Mouse (Mus musculus) liver, embryonic 14.5 days (tissue): ENCODE data around the gene Shank2. TPM values are rescaled to one million over a fixed set of nuclear protein-coding genes. Genes with fewer than 3 reads are reported as not detected.

Experiments
- ATAC-seq: fragments of 200-750 bp; cut with Nextera tagmentation; 2 replicates; pipeline ENCODE4 v1.8.0; 2017; ENCODE audit warnings: moderate number of reproducible peaks, mild to moderate bottlenecking, moderate library complexity; ENCODE audit not compliant: insufficient read depth
- DNase-seq, 3 experiments: peaks; one replicate each; pipeline ENCODE4 v3.0.0-alpha.2; 2012 to 2013; ENCODE audit warnings: low read depth in 3 of 3, low spot score in 3 of 3
- H3K27ac ChIP-seq: fragments of 300-500 bp; sonication (generic); 2 replicates; pipeline ENCODE4 v1.5.1; 2014; ENCODE audit warnings: moderate library complexity, mild to moderate bottlenecking, control low read depth, inconsistent platforms
- H3K27me3 ChIP-seq: fragments of 300-500 bp; sonication (generic); 2 replicates; pipeline ENCODE4 v1.6.1; 2014; ENCODE audit warnings: mild to moderate bottlenecking, low read length, moderate library complexity; ENCODE audit not compliant: control insufficient read depth, insufficient read depth
- H3K36me3 ChIP-seq: fragments of 300-500 bp; sonication (generic); replicated peaks from 2 replicates; pipeline ENCODE4 v1.6.1; 2014; ENCODE audit warnings: low read depth; ENCODE audit not compliant: control insufficient read depth, insufficient read depth
- H3K4me1 ChIP-seq, 2 experiments: fragments of 200-500 bp in 1 of 2; fragments of 300-500 bp in 1 of 2; sonication (generic) in 1 of 2; replicated peaks; 2 replicates each; pipeline ENCODE4 v1.6.1; 2012 to 2014; ENCODE audit warnings: antibody characterized with exemption in 1 of 2, inconsistent platforms in 1 of 2, low read length in 1 of 2; ENCODE audit not compliant: control insufficient read depth in 2 of 2, insufficient read depth in 2 of 2
- H3K4me2 ChIP-seq: fragments of 300-500 bp; sonication (generic); 2 replicates; pipeline ENCODE4 v1.6.1; 2014; ENCODE audit warnings: low read depth, mild to moderate bottlenecking, control low read depth, moderate library complexity
- H3K4me3 ChIP-seq, 2 experiments: fragments of 200-500 bp in 1 of 2; fragments of 300-500 bp in 1 of 2; sonication (generic) in 1 of 2; 2 replicates each; pipeline ENCODE4 v1.5.1; 2012 to 2014; ENCODE audit warnings: low read depth in 2 of 2, low read length in 2 of 2, mild to moderate bottlenecking in 2 of 2, control low read depth in 1 of 2, inconsistent platforms in 1 of 2, moderate library complexity in 1 of 2; ENCODE audit not compliant: insufficient read depth in 1 of 2
- H3K9ac ChIP-seq: fragments of 300-500 bp; sonication (generic); replicated peaks from 2 replicates; pipeline ENCODE4 v1.6.1; 2014; ENCODE audit warnings: mild to moderate bottlenecking, control low read depth, moderate library complexity
- H3K9me3 ChIP-seq: fragments of 300-500 bp; sonication (generic); 2 replicates; pipeline ENCODE4 v1.6.1; 2016; ENCODE audit warnings: low read length, mixed read lengths; ENCODE audit not compliant: control insufficient read depth
- CTCF ChIP-seq: IDR thresholded peaks from 2 replicates; pipeline ENCODE4 v1.5.1; 2016; ENCODE audit warnings: antibody characterized with exemption, low read depth, control low read depth
- EP300 ChIP-seq: IDR thresholded peaks from 2 replicates; pipeline ENCODE4 v1.6.1; 2016; ENCODE audit warnings: antibody characterized with exemption, low read depth
- WGBS: fragments of 180-500 bp; shearing (Covaris S2); extraction: QIAGEN DNeasy Blood & Tissue Kit; methylation state at CpG from one replicate; pipeline ENCODE4 v1.1.7; 2014; ENCODE audit not compliant: insufficient replicate concordance; 5-methylcytosine and 5-hydroxymethylcytosine counted together
- polyA plus RNA-seq, 2 experiments: library from polyadenylated mRNA; depleted of rRNA in 1 of 2; stranded (reverse) in 1 of 2; unstranded in 1 of 2; fragments of >200 nt; fragmentation: Nextera tagmentation in 1 of 2; extraction: Ambion mirVana in 1 of 2; gene quantifications; 2 replicates each; pipeline versions ENCODE4 v1.2.1 to v1.2.3; 2012 to 2014

Shank2 gene
- polyA plus RNA-seq, 2 experiments: 0.17 to 0.35 TPM

- Histone ChIP-seq H3K27ac (no peak overlapping the region), H3K9ac (no peak overlapping the region), H3K4me2 (no peak overlapping the region), H3K36me3 (no peaks in the 10 kb centered on the region), H3K4me1 (no peaks in the 10 kb centered on the region), H3K4me3 (no peak overlapping the region), H3K27me3 (no peaks in the 10 kb centered on the region), H3K9me3 (no peaks in the 10 kb centered on the region)
- DNase-seq (no peak), ATAC-seq (no peak)
- WGBS: 47% methylated on average over 10 of the region's 10 CpGs
- TF ChIP-seq EP300 (no peak), CTCF (no peak)
Measured at GRCm38 (mm10) chr7:144316797-144317196, 315.1 kb downstream of the Shank2 start.

- ATAC-seq (no peak), DNase-seq (no peak)
- Histone ChIP-seq H3K4me1 (no peaks in the 10 kb centered on the region), H3K27me3 (no peaks in the 10 kb centered on the region), H3K36me3 (no peaks in the 10 kb centered on the region), H3K27ac (no peak overlapping the region), H3K4me2 (no peak overlapping the region), H3K9me3 (no peaks in the 10 kb centered on the region), H3K9ac (no peak overlapping the region), H3K4me3 (no peak overlapping the region)
- no peak for TF ChIP-seq EP300
- WGBS: 66% methylated on average over 2 of the region's 2 CpGs
Measured at GRCm38 (mm10) chr7:144324077-144324476, 322.3 kb downstream of the Shank2 start.

GRCm38 (mm10) chr7:144324861-144325260, 323.1 kb downstream of the Shank2 start:
- no peak overlapping the region for H3K4me2 ChIP-seq
- no peaks in the 10 kb centered on the region for H3K9me3 ChIP-seq
- H3K27ac ChIP-seq: no peak overlapping the region
- 60% methylated on average over 6 of the region's 6 CpGs for WGBS
- H3K36me3 ChIP-seq: no peaks in the 10 kb centered on the region
- TF ChIP-seq CTCF (no peak), EP300 (no peak)
- H3K9ac ChIP-seq: no peak overlapping the region
- ATAC-seq (no peak), DNase-seq (no peak)
- no peak overlapping the region for H3K4me3 ChIP-seq
- H3K4me1 ChIP-seq: no peaks in the 10 kb centered on the region
- H3K27me3 ChIP-seq: no peaks in the 10 kb centered on the region

- DNase-seq: no peak
- no peaks in the 10 kb centered on the region for H3K27me3 ChIP-seq
- WGBS: 72% methylated on average over 10 of the region's 10 CpGs
- TF ChIP-seq CTCF: no peak
- no peak for TF ChIP-seq EP300
- no peak for ATAC-seq
- no peak overlapping the region for H3K4me3 ChIP-seq
- H3K27ac ChIP-seq: no peak overlapping the region
- H3K4me2 ChIP-seq: no peak overlapping the region
- H3K9ac ChIP-seq: no peak overlapping the region
- no peaks in the 10 kb centered on the region for H3K4me1 ChIP-seq
- H3K36me3 ChIP-seq: no peaks in the 10 kb centered on the region
- no peaks in the 10 kb centered on the region for H3K9me3 ChIP-seq
Measured at GRCm38 (mm10) chr7:144325603-144326002, 323.9 kb downstream of the Shank2 start.

- TF ChIP-seq CTCF (no peak), EP300 (no peak)
- no peak overlapping the region for H3K4me3 ChIP-seq
- no peaks in the 10 kb centered on the region for H3K27me3 ChIP-seq
- no peak overlapping the region for H3K9ac ChIP-seq
- no peak for DNase-seq
- WGBS: 56% methylated on average over 2 of the region's 2 CpGs
- ATAC-seq: no peak
- no peaks in the 10 kb centered on the region for H3K4me1 ChIP-seq
- H3K4me2 ChIP-seq: no peak overlapping the region
- no peaks in the 10 kb centered on the region for H3K36me3 ChIP-seq
- no peaks in the 10 kb centered on the region for H3K9me3 ChIP-seq
- H3K27ac ChIP-seq: no peak overlapping the region
Measured at GRCm38 (mm10) chr7:144329403-144329890, 327.7 kb downstream of the Shank2 start.

GRCm38 (mm10) chr7:144336626-144337025, 334.9 kb downstream of the Shank2 start:
- Histone ChIP-seq H3K27me3 (no peaks in the 10 kb centered on the region), H3K27ac (no peak overlapping the region), H3K36me3 (no peaks in the 10 kb centered on the region), H3K9me3 (no peaks in the 10 kb centered on the region), H3K4me3 (no peak overlapping the region), H3K4me2 (no peak overlapping the region), H3K4me1 (no peaks in the 10 kb centered on the region), H3K9ac (no peak overlapping the region)
- ATAC-seq: no peak
- TF ChIP-seq EP300: no peak
- TF ChIP-seq CTCF: no peak
- no peak for DNase-seq
